Mouse (Mus musculus) bone marrow, adult 2 months (tissue): ENCODE results near the gene Hsf3.

Experiments used
- CTCF ChIP-seq: fragments of 200-500 bp; IDR thresholded peaks from 2 replicates; pipeline ENCODE4 v1.5.1; 2011; ENCODE audit warnings: low read length, control low read depth; ENCODE audit not compliant: control insufficient read depth, insufficient read depth
- POLR2A ChIP-seq: fragments of 200-500 bp; IDR thresholded peaks from 2 replicates; pipeline ENCODE4 v1.6.1; 2011; ENCODE audit warnings: low read depth, mild to moderate bottlenecking, control low read depth, low read length, borderline replicate concordance; ENCODE audit not compliant: control insufficient read depth

- TF ChIP-seq POLR2A (no peak), CTCF (no peak)
Measured at GRCm38 (mm10) chrX:96329764-96330163, 126.3 kb downstream of the Hsf3 start.
